Mouse (Mus musculus): Measurements from ENCODE around the gene Aasdhppt. TPM values are rescaled to one million over a fixed set of nuclear protein-coding genes. Genes with fewer than 3 reads are reported as not detected.

Gene Aasdhppt
- polyA plus RNA-seq, 1 experiment: 7.6 TPM

DNA sequence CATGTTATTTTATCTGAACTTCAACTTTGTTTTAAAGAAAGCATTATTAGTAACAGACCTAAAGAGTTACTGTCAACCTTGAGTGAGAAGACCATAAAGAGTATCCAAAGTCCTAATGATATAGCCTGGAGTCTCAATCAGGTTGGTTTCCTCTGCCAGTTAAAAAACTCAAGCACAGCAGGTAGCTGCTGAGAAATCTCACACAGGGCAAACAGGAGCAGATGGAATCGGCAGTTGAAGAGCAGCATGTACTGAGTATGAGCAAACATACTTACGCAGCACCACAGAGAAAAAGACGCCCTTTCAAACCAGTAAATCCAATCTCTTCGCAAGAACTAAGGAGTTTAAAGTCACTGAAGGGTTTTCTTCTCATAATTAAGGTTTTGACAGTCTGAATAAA lies 4.7 kb upstream of the Aasdhppt start:
- Histone ChIP-seq H3K36me3 (ENCODE audit: control insufficient read depth, insufficient read depth) (no peaks in the 10 kb centered on the region), H3K27me3 (ENCODE audit: control insufficient read depth, insufficient read depth, insufficient read length) (no peaks in the 10 kb centered on the region), H3ac (ENCODE audit: control insufficient read depth, insufficient read length) (no peak overlapping the region), H3K79me2 (ENCODE audit: control insufficient read depth, insufficient read depth) (peaks cover under 1% of the 10 kb centered on the region), H3K4me3 (no peak overlapping the region), H3K4me2 (ENCODE audit: low read depth) (no peak overlapping the region)
- TF ChIP-seq E2F4 (IDR thresholded peaks at IDR 0.05; ENCODE audit: insufficient read depth): no peak
- TF ChIP-seq POLR2A (IDR thresholded peaks at IDR 0.05; ENCODE audit: insufficient read length, low read depth): no peak
- TF ChIP-seq USF1 (IDR thresholded peaks at IDR 0.05; ENCODE audit: low read depth): no peak
- no peak for TF ChIP-seq MYOD1 (IDR thresholded peaks at IDR 0.05; ENCODE audit: control insufficient read depth in 1 of 3, insufficient read length in 2 of 3, low read depth in 2 of 3)
- no peak for TF ChIP-seq POLR2AphosphoS2 (IDR thresholded peaks at IDR 0.05; ENCODE audit: insufficient read length, low read depth)
- TF ChIP-seq TCF12 (IDR thresholded peaks at IDR 0.05; ENCODE audit: insufficient read depth, poor library complexity, severe bottlenecking): no peak
- no peak for TF ChIP-seq TCF3 (IDR thresholded peaks at IDR 0.05; ENCODE audit: insufficient read length, low read depth)
- TF ChIP-seq SRF (IDR thresholded peaks at IDR 0.05; ENCODE audit: control insufficient read depth, insufficient read length, low read depth): no peak
- no peak for TF ChIP-seq CEBPB (IDR thresholded peaks at IDR 0.05; ENCODE audit: insufficient read depth, poor library complexity, severe bottlenecking)

- H3K79me2 ChIP-seq (ENCODE audit: control insufficient read depth, insufficient read depth): peaks cover 21% of the 10 kb centered on the region
- H3K4me2 ChIP-seq (ENCODE audit: low read depth): no peak overlapping the region
- TF ChIP-seq POLR2A (IDR thresholded peaks at IDR 0.05; ENCODE audit: insufficient read length, low read depth): no peak
- TF ChIP-seq USF1 (IDR thresholded peaks at IDR 0.05; ENCODE audit: low read depth): no peak
- TF ChIP-seq MAX (IDR thresholded peaks at IDR 0.05; ENCODE audit: low read depth): no peak
- TF ChIP-seq POLR2AphosphoS2 (IDR thresholded peaks at IDR 0.05; ENCODE audit: insufficient read length, low read depth): no peak
- no peak for TF ChIP-seq TCF12 (IDR thresholded peaks at IDR 0.05; ENCODE audit: insufficient read depth, poor library complexity, severe bottlenecking)
- TF ChIP-seq TCF3 (IDR thresholded peaks at IDR 0.05; ENCODE audit: insufficient read length, low read depth): no peak
- no peak for TF ChIP-seq REST (IDR thresholded peaks at IDR 0.05; ENCODE audit: insufficient read depth, insufficient read length)
- no peak for TF ChIP-seq CEBPB (IDR thresholded peaks at IDR 0.05; ENCODE audit: insufficient read depth, poor library complexity, severe bottlenecking)
- no peak for TF ChIP-seq E2F4 (IDR thresholded peaks at IDR 0.05; ENCODE audit: insufficient read depth)
- no peak for TF ChIP-seq MYOD1 (IDR thresholded peaks at IDR 0.05; ENCODE audit: control insufficient read depth in 1 of 3, insufficient read length in 2 of 3, low read depth in 2 of 3)
- no peak for TF ChIP-seq MYOG (IDR thresholded peaks at IDR 0.05; ENCODE audit: control insufficient read depth in 1 of 3, insufficient read depth in 1 of 3, insufficient read length in 2 of 3, low read depth in 2 of 3)
- no peak for TF ChIP-seq SRF (IDR thresholded peaks at IDR 0.05; ENCODE audit: control insufficient read depth, insufficient read length, low read depth)
- no peak overlapping the region for H3K4me3 ChIP-seq
- no peak overlapping the region for H3ac ChIP-seq (ENCODE audit: control insufficient read depth, insufficient read length)
- H3K36me3 ChIP-seq (ENCODE audit: control insufficient read depth, insufficient read depth): no peaks in the 10 kb centered on the region
- no peaks in the 10 kb centered on the region for H3K27me3 ChIP-seq (ENCODE audit: control insufficient read depth, insufficient read depth, insufficient read length)
Measured at GRCm38 (mm10) chr9:4311162-4311561, 1.9 kb upstream of the Aasdhppt start.

GRCm38 (mm10) chr9:4310706-4311105 lies 1.4 kb upstream of the Aasdhppt start:
- Histone ChIP-seq H3ac (ENCODE audit: control insufficient read depth, insufficient read length) (peak overlapping the region; percentile 90), H3K4me2 (ENCODE audit: low read depth) (peak overlapping the region; percentile 94), H3K36me3 (ENCODE audit: control insufficient read depth, insufficient read depth) (no peaks in the 10 kb centered on the region), H3K79me2 (ENCODE audit: control insufficient read depth, insufficient read depth) (peaks cover 21% of the 10 kb centered on the region), H3K4me3 (peak overlapping the region; percentile 92), H3K27me3 (ENCODE audit: control insufficient read depth, insufficient read depth, insufficient read length) (no peaks in the 10 kb centered on the region)
- no peak for TF ChIP-seq POLR2AphosphoS2 (IDR thresholded peaks at IDR 0.05; ENCODE audit: insufficient read length, low read depth)
- no peak for TF ChIP-seq POLR2A (IDR thresholded peaks at IDR 0.05; ENCODE audit: insufficient read length, low read depth)
- TF ChIP-seq MYOD1 (IDR thresholded peaks at IDR 0.05; ENCODE audit: control insufficient read depth in 1 of 3, insufficient read length in 2 of 3, low read depth in 2 of 3): no peak
- no peak for TF ChIP-seq TCF12 (IDR thresholded peaks at IDR 0.05; ENCODE audit: insufficient read depth, poor library complexity, severe bottlenecking)
- TF ChIP-seq TCF3 (IDR thresholded peaks at IDR 0.05; ENCODE audit: insufficient read length, low read depth): no peak

- peak overlapping the region; percentile 92 for H3K4me3 ChIP-seq
- H3K4me2 ChIP-seq (ENCODE audit: low read depth): peak overlapping the region; percentile 96
- H3ac ChIP-seq (ENCODE audit: control insufficient read depth, insufficient read length): peak overlapping the region; percentile 90
- peaks cover 21% of the 10 kb centered on the region for H3K79me2 ChIP-seq (ENCODE audit: control insufficient read depth, insufficient read depth)
- no peaks in the 10 kb centered on the region for H3K36me3 ChIP-seq (ENCODE audit: control insufficient read depth, insufficient read depth)
- no peaks in the 10 kb centered on the region for H3K27me3 ChIP-seq (ENCODE audit: control insufficient read depth, insufficient read depth, insufficient read length)
- TF ChIP-seq MYOD1 (IDR thresholded peaks at IDR 0.05; ENCODE audit: control insufficient read depth in 1 of 3, insufficient read length in 2 of 3, low read depth in 2 of 3): no peak
- TF ChIP-seq TCF12 (IDR thresholded peaks at IDR 0.05; ENCODE audit: insufficient read depth, poor library complexity, severe bottlenecking): no peak
- TF ChIP-seq MAX (IDR thresholded peaks at IDR 0.05; ENCODE audit: low read depth): no peak
- TF ChIP-seq POLR2AphosphoS2 (IDR thresholded peaks at IDR 0.05; ENCODE audit: insufficient read length, low read depth): no peak
- TF ChIP-seq CEBPB (IDR thresholded peaks at IDR 0.05; ENCODE audit: insufficient read depth, poor library complexity, severe bottlenecking): peak; percentile 41; the same call in 1 of the 2 replicates
- no peak for TF ChIP-seq USF1 (IDR thresholded peaks at IDR 0.05; ENCODE audit: low read depth)
- no peak for TF ChIP-seq TCF3 (IDR thresholded peaks at IDR 0.05; ENCODE audit: insufficient read length, low read depth)
- TF ChIP-seq POLR2A (IDR thresholded peaks at IDR 0.05; ENCODE audit: insufficient read length, low read depth): no peak
- TF ChIP-seq SRF (IDR thresholded peaks at IDR 0.05; ENCODE audit: control insufficient read depth, insufficient read length, low read depth): no peak
Measured at GRCm38 (mm10) chr9:4308628-4309350, 482 bp downstream of the Aasdhppt start.

DNA sequence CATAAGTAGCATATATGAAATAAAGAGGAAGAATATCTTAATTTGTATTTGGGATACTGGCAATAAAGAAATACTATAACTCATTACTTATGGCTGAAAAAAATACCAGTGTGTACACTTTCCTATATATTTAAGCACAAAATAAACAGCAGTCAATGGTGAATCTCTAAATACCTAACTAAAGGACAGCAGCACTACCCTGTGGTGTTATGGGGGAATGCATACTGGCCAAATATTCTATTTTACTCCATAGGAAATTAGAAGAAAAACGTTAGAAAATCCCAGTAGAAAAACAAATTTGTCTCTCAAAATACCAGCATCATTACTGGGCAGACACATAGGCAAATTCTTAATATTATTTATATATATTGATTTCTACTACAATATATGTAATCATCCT lies 4.4 kb downstream of the Aasdhppt start:
- H3K4me2 ChIP-seq (ENCODE audit: low read depth): no peak overlapping the region
- H3K4me3 ChIP-seq: no peak overlapping the region
- peaks cover 21% of the 10 kb centered on the region for H3K79me2 ChIP-seq (ENCODE audit: control insufficient read depth, insufficient read depth)
- no peak overlapping the region for H3ac ChIP-seq (ENCODE audit: control insufficient read depth, insufficient read length)
- no peaks in the 10 kb centered on the region for H3K27me3 ChIP-seq (ENCODE audit: control insufficient read depth, insufficient read depth, insufficient read length)
- peaks cover 5% of the 10 kb centered on the region for H3K36me3 ChIP-seq (ENCODE audit: control insufficient read depth, insufficient read depth)
- TF ChIP-seq USF1 (IDR thresholded peaks at IDR 0.05; ENCODE audit: low read depth) (no peak), MAX (IDR thresholded peaks at IDR 0.05; ENCODE audit: low read depth) (no peak), POLR2AphosphoS2 (IDR thresholded peaks at IDR 0.05; ENCODE audit: insufficient read length, low read depth) (no peak), TCF12 (IDR thresholded peaks at IDR 0.05; ENCODE audit: insufficient read depth, poor library complexity, severe bottlenecking) (no peak), CEBPB (IDR thresholded peaks at IDR 0.05; ENCODE audit: insufficient read depth, poor library complexity, severe bottlenecking) (no peak), SRF (IDR thresholded peaks at IDR 0.05; ENCODE audit: control insufficient read depth, insufficient read length, low read depth) (no peak), MYOD1 (IDR thresholded peaks at IDR 0.05; ENCODE audit: control insufficient read depth in 1 of 3, insufficient read length in 2 of 3, low read depth in 2 of 3) (no peak), E2F4 (IDR thresholded peaks at IDR 0.05; ENCODE audit: insufficient read depth) (no peak), REST (IDR thresholded peaks at IDR 0.05; ENCODE audit: insufficient read depth, insufficient read length) (no peak), TCF3 (IDR thresholded peaks at IDR 0.05; ENCODE audit: insufficient read length, low read depth) (no peak), MYOG (IDR thresholded peaks at IDR 0.05; ENCODE audit: control insufficient read depth in 1 of 3, insufficient read depth in 1 of 3, insufficient read length in 2 of 3, low read depth in 2 of 3) (no peak), POLR2A (IDR thresholded peaks at IDR 0.05; ENCODE audit: insufficient read length, low read depth) (no peak)
